Mouse (Mus musculus) kidney, postnatal 14 days (tissue): ENCODE data around the gene Slc6a9.

Experiments
- DNase-seq: peaks from one replicate; pipeline ENCODE4 v3.0.0; 2022; ENCODE audit warnings: mixed read lengths

The Slc6a9 gene

GRCm38 (mm10) chr4:117841566-117841965, 7.3 kb downstream of the Slc6a9 start:
- DNase-seq: peak; percentile 30

GRCm38 (mm10) chr4:117843101-117843500, 8.8 kb downstream of the Slc6a9 start:
- no peak for DNase-seq

- no peak for DNase-seq
Measured at GRCm38 (mm10) chr4:117844467-117844866, 10.2 kb downstream of the Slc6a9 start.

- DNase-seq: no peak
Measured at GRCm38 (mm10) chr4:117845316-117845715, 11.0 kb downstream of the Slc6a9 start.

- no peak for DNase-seq
Measured at GRCm38 (mm10) chr4:117846261-117846660, 12.0 kb downstream of the Slc6a9 start.

- no peak for DNase-seq
Measured at GRCm38 (mm10) chr4:117847011-117847410, 12.7 kb downstream of the Slc6a9 start.

DNA sequence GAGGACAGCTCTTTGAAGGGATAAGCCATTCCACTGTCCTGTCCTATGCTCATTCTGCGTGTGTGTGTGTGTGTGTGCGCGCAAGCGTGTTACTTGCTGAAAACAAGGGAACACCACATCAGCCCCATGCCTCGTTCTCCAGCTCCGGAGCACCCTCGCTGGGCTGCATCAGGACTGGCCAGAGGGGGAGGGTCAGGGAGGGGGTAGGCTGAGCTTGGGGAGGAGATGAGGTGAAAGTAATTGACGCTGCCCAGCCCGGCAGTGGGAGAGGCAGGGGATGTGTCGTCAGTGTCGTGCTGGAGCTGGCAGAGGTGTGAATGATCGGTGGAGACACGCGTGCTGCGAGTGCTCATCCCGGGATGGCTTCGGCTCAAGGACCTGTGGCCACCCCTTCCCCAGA, 14.8 kb downstream of the Slc6a9 start:
- DNase-seq: no peak

DNA sequence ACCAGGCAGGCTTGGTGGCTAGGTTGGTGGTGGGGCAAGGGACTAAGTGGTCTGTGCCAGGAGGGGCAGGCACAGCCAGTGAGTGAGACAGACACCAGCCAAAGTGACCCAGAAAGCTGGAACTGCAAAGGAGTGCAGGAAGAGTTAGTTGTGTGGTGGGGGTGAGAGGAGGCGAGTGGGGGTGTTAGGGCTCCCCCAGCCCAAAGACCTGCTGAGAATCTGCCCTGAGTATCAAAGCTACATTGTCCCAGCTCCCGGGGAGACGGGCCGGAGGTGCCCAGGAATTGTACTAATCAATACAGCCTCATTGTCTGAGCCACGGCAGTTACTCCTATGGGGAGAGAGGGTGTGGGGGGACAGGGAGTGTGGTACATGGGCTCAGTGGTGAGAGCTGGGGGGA, 15.2 kb downstream of the Slc6a9 start:
- no peak for DNase-seq

GRCm38 (mm10) chr4:117850176-117850575, 15.9 kb downstream of the Slc6a9 start:
- no peak for DNase-seq

GRCm38 (mm10) chr4:117850871-117851270, 16.6 kb downstream of the Slc6a9 start:
- DNase-seq: peak; percentile 57

- DNase-seq: no peak
Measured at GRCm38 (mm10) chr4:117852152-117852868, 18.0 kb downstream of the Slc6a9 start.

DNA sequence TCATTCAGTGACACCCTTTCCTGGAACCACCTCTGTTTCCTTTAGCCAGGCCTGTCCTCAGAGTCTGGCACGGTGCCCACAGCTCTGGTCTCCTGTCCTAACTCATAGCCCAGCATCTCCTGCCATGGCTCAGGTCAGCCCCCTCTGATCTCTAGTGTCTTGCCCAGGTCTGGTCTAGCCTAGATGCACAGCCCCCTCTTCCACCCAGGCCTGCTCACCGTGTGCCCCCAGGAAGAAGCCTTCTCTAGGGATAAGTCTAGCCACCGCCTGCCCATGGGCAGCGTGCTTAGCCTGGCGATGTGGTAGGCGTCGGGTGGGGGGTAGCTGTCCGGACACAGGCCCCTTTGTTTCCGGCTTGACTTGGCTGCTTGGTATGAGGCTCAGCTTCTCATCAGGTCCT, 20.8 kb downstream of the Slc6a9 start:
- no peak for DNase-seq

- DNase-seq: peak; percentile 71
Measured at GRCm38 (mm10) chr4:117858794-117859193, 24.5 kb downstream of the Slc6a9 start.

DNA sequence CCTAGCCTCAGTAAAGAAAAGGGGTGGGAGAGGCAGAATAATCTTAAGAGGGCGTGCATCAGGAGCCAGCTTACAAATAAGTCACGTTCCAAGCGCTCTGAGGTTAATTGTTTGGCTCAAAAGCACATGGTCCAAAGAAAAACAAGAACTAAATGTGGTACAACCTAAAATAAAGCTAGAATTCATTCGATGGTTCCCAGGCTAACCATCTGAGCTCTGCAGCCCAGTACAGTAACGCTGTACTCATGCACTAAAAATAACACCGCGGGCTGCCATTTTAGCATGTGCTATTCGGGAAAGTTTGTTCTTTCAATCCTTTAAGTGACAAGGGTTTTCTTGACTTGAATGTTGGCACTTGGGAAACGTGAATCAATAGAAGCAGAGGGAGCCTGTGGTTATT, 26.3 kb downstream of the Slc6a9 start:
- DNase-seq: no peak

DNA sequence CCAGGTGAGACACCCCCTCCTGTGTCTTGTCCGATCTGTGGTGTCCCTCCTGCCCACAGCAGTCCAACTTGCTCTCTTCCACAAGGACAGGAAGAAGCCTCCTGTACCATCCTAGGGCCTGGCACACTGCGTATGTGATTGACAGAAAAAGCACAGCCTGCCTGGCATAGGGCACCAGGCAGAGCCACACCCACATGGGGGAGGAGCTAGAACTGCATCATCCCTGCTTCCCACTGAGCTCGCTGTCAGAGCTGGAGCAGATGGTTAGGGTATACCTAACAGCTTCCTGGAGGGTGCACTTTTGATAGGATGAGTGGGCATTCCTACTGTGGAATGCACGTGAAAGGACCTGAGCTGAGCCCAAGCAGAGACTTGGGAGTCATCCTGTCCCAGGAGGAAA, 28.5 kb downstream of the Slc6a9 start:
- DNase-seq: peak; percentile 34

GRCm38 (mm10) chr4:117866083-117866482, 31.8 kb downstream of the Slc6a9 start:
- DNase-seq: peak; percentile 92

GRCm38 (mm10) chr4:117867000-117867399, 32.7 kb downstream of the Slc6a9 start:
- DNase-seq: no peak

GRCm38 (mm10) chr4:117867823-117868222, 33.5 kb downstream of the Slc6a9 start:
- DNase-seq: peak; percentile 72

DNA sequence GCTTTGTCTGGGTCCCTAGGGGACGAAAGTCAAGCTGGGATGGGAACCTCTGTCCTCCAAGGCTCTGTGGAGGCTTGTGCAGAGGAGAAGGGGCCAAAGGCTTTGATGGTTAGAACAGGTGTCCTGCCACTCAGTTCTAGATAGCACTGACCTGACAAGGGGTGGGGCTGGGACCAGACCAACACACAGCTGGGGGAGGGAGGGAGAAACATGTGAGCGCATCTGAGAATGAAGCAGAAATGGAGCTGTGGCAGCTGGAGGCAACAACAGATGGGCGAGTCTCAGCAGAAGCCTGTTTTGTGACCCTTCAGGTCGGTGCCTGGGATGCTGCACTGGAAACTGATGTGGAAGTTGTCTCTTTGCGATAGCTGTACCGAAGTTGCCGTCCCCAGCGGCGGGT, 35.0 kb downstream of the Slc6a9 start:
- DNase-seq: no peak

DNA sequence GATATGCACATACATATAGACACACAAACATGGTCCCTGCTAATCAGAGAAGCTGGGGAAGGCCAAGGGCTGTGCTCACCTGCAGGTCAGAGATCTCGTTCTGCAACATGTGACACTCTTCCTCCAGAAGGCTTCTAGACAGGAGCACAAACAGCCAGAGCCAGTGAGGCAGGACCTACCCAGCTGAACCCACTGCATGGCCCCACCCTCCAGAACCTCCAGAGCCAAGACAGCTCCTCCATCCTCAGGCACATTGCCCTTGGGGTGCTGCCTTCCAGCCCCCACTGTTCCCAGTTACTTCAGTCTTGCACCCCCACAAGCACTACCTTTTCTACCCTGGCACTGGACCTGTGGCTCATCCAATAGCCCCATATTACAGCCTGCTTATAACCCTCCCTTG, 36.1 kb downstream of the Slc6a9 start:
- no peak for DNase-seq

- no peak for DNase-seq
Measured at GRCm38 (mm10) chr4:117871787-117872186, 37.5 kb downstream of the Slc6a9 start.

- peak; percentile 51 for DNase-seq
Measured at GRCm38 (mm10) chr4:117872471-117872886, 38.2 kb downstream of the Slc6a9 start, which contains the start of gene Ccdc24. TSS of gene Ccdc24 (minus strand) at chr4:117872557.

DNA sequence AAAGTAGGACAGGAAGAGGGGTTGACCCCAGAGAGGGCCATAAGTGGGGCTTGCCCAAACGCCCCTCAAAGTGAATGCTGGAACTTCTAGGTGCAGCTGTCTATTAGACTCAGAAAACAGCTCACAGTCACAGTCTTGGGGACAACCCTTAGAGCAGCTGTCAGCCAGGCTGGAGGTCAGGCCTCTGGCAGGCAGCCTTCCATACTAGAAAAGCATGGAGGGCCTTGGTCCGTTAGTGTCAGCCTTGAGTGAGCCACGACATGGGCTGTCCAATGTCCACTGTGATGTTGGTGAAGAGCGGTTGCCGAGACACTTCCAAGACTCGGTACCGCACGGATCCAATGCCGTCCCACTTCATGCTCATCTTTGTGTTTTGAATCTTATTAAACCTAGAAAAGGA, 39.3 kb downstream of the Slc6a9 start:
- no peak for DNase-seq

GRCm38 (mm10) chr4:117878301-117878700, 44.0 kb downstream of the Slc6a9 start:
- DNase-seq: no peak

GRCm38 (mm10) chr4:117878703-117879102, 44.4 kb downstream of the Slc6a9 start:
- no peak for DNase-seq
